Mouse (Mus musculus) MEL (cell line): ENCODE data around the gene Klhdc2.

Experiments
- CTCF ChIP-seq, 3 experiments: IDR thresholded peaks in 2 of 3; conservative IDR thresholded peaks in 1 of 3; 2 replicates each; pipeline ENCODE4 v1.5.1; 2011 to 2012; ENCODE audit warnings: low read length in 3 of 3, low read depth in 2 of 3, mild to moderate bottlenecking in 2 of 3, improper control_type of control experiment in 1 of 3, inconsistent platforms in 1 of 3, mixed read lengths in 1 of 3, moderate library complexity in 1 of 3; ENCODE audit not compliant: control insufficient read depth in 1 of 3, insufficient read depth in 1 of 3, poor library complexity in 1 of 3, severe bottlenecking in 1 of 3
- EP300 ChIP-seq, 2 experiments: IDR thresholded peaks; 2 replicates each; pipeline ENCODE4 v1.6.1; 2011; ENCODE audit warnings: improper control_type of control experiment in 2 of 2, low read length in 2 of 2, low read depth in 1 of 2, mild to moderate bottlenecking in 1 of 2
- HCFC1 ChIP-seq: IDR thresholded peaks from 2 replicates; pipeline ENCODE4 v1.6.1; 2012; ENCODE audit warnings: low read depth, mild to moderate bottlenecking, inconsistent platforms, low read length, improper control_type of control experiment, moderate library complexity
- MAFK ChIP-seq: IDR thresholded peaks from 2 replicates; pipeline ENCODE4 v1.6.1; 2011; ENCODE audit warnings: low read depth, mild to moderate bottlenecking, low read length, improper control_type of control experiment, borderline replicate concordance
- MAX ChIP-seq: IDR thresholded peaks from 2 replicates; pipeline ENCODE4 v1.6.1; 2011; ENCODE audit warnings: low read length, improper control_type of control experiment
- MAZ ChIP-seq: IDR thresholded peaks from 2 replicates; pipeline ENCODE4 v1.6.1; 2012; ENCODE audit warnings: low read depth, mild to moderate bottlenecking, inconsistent platforms, low read length, improper control_type of control experiment
- MXI1 ChIP-seq: IDR thresholded peaks from 2 replicates; pipeline ENCODE4 v1.6.1; 2011; ENCODE audit warnings: mild to moderate bottlenecking, low read depth, low read length, improper control_type of control experiment
- POLR2A ChIP-seq, 2 experiments: IDR thresholded peaks; 2 replicates each; pipeline ENCODE4 v1.6.1; 2011 to 2012; ENCODE audit warnings: low read length in 2 of 2, mild to moderate bottlenecking in 2 of 2, control low read depth in 1 of 2, improper control_type of control experiment in 1 of 2, low read depth in 1 of 2, moderate library complexity in 1 of 2; ENCODE audit not compliant: control insufficient read depth in 1 of 2, insufficient read depth in 1 of 2, poor library complexity in 1 of 2
- POLR2AphosphoS5 ChIP-seq: IDR thresholded peaks from 2 replicates; pipeline ENCODE4 v1.6.1; 2012; ENCODE audit warnings: low read depth, borderline replicate concordance, mild to moderate bottlenecking, inconsistent platforms, low read length, moderate library complexity, mixed read lengths
- RCOR1 ChIP-seq: IDR thresholded peaks from 2 replicates; pipeline ENCODE4 v1.6.1; 2012; ENCODE audit warnings: low read depth, mild to moderate bottlenecking, inconsistent platforms, low read length, improper control_type of control experiment
- SIN3A ChIP-seq: IDR thresholded peaks from 2 replicates; pipeline ENCODE4 v1.6.1; 2012; ENCODE audit warnings: low read length, improper control_type of control experiment, inconsistent platforms
- SMC3 ChIP-seq: IDR thresholded peaks from 2 replicates; pipeline ENCODE4 v1.6.1; 2011; ENCODE audit warnings: low read depth, low read length, improper control_type of control experiment
- UBTF ChIP-seq: IDR thresholded peaks from 2 replicates; pipeline ENCODE4 v1.6.1; 2012; ENCODE audit warnings: low read depth, mild to moderate bottlenecking, inconsistent platforms, low read length, improper control_type of control experiment, moderate library complexity, borderline replicate concordance; ENCODE audit not compliant: insufficient read depth
- ZKSCAN1 ChIP-seq: IDR thresholded peaks from 2 replicates; pipeline ENCODE4 v1.6.1; 2012; ENCODE audit warnings: low read depth, mild to moderate bottlenecking, inconsistent platforms, low read length, improper control_type of control experiment, moderate library complexity

GRCm38 (mm10) chr12:69279931-69280469 is 16.5 kb upstream of the Klhdc2 start:
- no peak for TF ChIP-seq ZKSCAN1
- TF ChIP-seq EP300 (IDR thresholded peaks at IDR 0.05; ENCODE audit: low read depth in 1 of 2, low read length in 2 of 2) = no peak
- no peak for TF ChIP-seq POLR2AphosphoS5
- TF ChIP-seq HCFC1 = no peak
- TF ChIP-seq POLR2A (IDR thresholded peaks at IDR 0.05; ENCODE audit: control insufficient read depth in 1 of 2, insufficient read depth in 1 of 2, low read depth in 1 of 2, low read length in 2 of 2, poor library complexity in 1 of 2) = no peak
- no peak for TF ChIP-seq MAX
- no peak for TF ChIP-seq MAFK
- TF ChIP-seq SMC3 = no peak
- TF ChIP-seq MAZ = no peak
- TF ChIP-seq MXI1 = no peak
- TF ChIP-seq CTCF (IDR thresholded peaks at IDR 0.05 in 2 of 3, conservative IDR thresholded peaks at IDR 0.05 in 1 of 3; ENCODE audit: control insufficient read depth in 1 of 3, insufficient read depth in 1 of 3, low read depth in 2 of 3, low read length in 3 of 3, poor library complexity in 1 of 3, severe bottlenecking in 1 of 3) = no peak
- no peak for TF ChIP-seq SIN3A
- no peak for TF ChIP-seq UBTF
- TF ChIP-seq RCOR1 = no peak
